Mouse (Mus musculus) spleen, adult 2 months (tissue): ENCODE results near the gene 1700018B08Rik.

ENCODE experiments used
- CTCF ChIP-seq: fragments of 200-500 bp; IDR thresholded peaks from 2 replicates; pipeline ENCODE4 v1.5.1; 2011; ENCODE audit warnings: mild to moderate bottlenecking, inconsistent platforms; ENCODE audit not compliant: insufficient read depth, insufficient read length, insufficient replicate concordance; ENCODE audit errors: extremely low read depth
- POLR2A ChIP-seq: fragments of 200-500 bp; IDR thresholded peaks from 2 replicates; pipeline ENCODE4 v1.6.1; 2011; ENCODE audit warnings: low read depth, low read length, inconsistent platforms

GRCm38 (mm10) chr8:121589205-121589726 is 45.1 kb upstream of the 1700018B08Rik start:
- no peak for TF ChIP-seq CTCF
- TF ChIP-seq POLR2A = no peak
